Mouse (Mus musculus) heart, adult 2 months (tissue): Measurements from ENCODE around the gene D3Ertd254e.

ENCODE experiments used
- CTCF ChIP-seq: fragments of 200-600 bp; IDR thresholded peaks from 2 replicates; pipeline ENCODE4 v1.8.1; 2022; ENCODE audit warnings: antibody characterized with exemption, mild to moderate bottlenecking, moderate library complexity
- EP300 ChIP-seq: fragments of 200-500 bp; IDR thresholded peaks from 2 replicates; pipeline ENCODE4 v1.6.1; 2011; ENCODE audit warnings: low read depth, low read length, control low read depth; ENCODE audit not compliant: insufficient read depth
- POLR2A ChIP-seq: fragments of 200-500 bp; IDR thresholded peaks from 2 replicates; pipeline ENCODE4 v1.6.1; 2011; ENCODE audit warnings: mild to moderate bottlenecking, low read depth, low read length, control low read depth; ENCODE audit not compliant: insufficient read depth

GRCm38 (mm10) chr3:36150934-36151686 is at the start of gene D3Ertd254e:
- peak; percentile 86 for TF ChIP-seq POLR2A
- TF ChIP-seq CTCF, result peak; percentile 17; the same call in 1 of the 2 replicates
- no peak for TF ChIP-seq EP300
